Mouse (Mus musculus): ENCODE measurements around the gene Trim67.

The Trim67 gene

DNA sequence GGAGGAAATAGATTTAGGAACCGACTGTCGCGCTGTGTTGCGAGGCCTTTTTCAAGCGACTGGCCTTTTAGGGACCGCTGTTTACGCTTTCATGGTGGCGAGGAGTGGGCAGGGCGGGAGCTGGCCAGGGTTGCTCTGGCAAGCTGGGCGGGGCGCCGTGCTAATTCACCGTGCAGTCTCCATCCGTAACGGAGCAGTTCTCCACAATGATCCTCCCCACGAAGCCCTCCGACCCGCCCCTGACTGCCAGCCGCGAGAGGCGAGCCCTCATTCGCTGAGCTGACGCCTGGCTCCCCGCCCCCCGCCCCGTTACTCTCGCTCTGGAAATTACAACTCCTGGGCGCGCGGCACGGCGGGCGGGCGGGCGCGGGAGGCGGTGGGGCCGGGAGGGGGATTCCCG is at the start of gene Trim67:
Trim67 (plus strand) TSS at position 385 of the 400 bp plus-strand sequence.
- DNase-seq = peak; percentile 53

DNA sequence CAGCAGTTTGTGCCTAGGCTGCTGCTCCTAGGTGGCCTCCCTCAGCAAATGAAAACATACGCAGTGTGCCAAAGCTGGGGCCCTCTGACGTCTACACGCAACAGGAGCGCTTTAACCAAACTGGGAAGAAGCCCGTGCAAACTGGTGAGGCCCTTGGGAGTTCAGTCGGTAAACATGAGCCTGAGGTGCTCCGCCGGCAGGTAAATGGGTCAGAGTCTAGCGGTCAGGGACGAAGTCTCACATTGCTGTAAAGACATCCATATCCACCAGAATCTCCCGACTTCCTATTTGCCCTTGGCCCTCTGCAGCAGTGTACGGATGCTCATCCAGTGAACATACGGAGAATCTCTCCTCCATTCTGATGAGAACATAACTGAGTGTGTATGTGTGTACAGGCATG is 46.2 kb upstream of the Trim67 start:
- no peak for DNase-seq

DNA sequence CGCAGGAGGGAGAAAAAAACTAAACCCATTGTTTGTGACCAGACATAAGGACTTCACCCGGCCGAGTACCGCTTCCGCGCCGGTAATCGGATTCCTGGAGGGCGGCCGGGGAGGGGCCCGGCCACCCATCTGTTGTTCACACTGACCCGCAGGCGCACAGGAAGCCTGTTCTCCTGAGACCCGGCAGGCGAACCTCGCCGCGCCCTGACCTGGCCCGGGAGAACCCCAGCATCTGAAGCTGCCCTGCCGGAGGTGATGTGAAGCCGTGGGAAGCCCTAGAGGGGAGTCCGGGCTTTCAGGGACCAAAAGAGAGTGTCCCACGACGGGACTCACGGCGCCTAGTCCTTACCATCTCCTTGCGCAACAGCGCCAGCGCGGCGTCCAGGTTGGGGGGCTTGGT is 41.7 kb upstream of the Trim67 start:
- DNase-seq = peak; percentile 27

DNA sequence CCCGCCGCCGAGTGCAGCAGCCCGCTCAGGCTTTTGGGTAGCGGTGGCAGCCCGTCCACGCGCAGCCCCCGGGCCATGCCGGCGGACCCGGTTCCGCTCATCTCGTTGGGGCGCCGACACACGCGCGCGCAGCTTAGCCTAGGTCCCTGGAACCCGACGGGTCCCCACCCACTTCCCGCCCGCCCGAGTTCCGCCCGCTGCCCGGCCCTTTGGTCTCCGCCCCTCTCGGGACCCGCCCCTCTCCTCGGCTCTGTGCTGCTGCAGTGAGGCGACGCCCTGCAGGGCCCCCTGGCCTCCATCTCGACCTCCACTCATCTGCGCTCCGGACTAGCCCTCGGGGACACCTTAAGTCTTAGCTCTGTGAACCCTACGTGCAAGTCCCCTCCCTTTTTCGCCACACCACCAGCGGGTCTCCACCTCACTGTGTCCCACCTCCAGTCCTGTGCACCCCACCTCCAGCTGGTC is 41.2 kb upstream of the Trim67 start, which contains the start of gene Fam89a:
Fam89a (minus strand) TSS at position 124 of the 465 bp plus-strand sequence.
- peak; percentile 67 for DNase-seq

DNA sequence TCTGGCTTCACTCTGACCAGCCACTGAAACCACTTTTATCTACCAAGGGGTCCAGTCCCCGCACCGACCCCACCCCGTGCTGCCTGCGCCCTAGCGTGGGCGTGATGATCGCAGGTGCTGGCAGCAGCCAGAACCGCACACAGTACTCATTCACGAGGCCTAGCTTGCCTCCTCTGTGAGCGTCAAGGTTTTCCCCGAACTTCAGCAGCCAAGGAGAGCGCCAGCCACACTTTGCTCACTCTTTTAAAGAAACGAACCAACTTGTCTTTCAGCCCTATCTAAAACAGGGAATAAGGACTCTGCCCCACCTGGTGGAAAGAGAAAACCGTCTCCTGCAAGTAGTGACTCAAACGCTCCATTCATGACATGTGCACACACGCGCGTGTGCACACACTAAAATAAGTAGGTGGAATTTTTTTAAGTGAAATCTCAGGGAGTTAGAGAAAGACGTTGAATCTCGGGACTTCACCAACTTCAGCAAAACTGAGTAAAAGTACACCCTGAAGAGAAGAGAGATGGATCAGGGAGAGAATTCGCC is 40.5 kb upstream of the Trim67 start:
- DNase-seq = no peak

DNA sequence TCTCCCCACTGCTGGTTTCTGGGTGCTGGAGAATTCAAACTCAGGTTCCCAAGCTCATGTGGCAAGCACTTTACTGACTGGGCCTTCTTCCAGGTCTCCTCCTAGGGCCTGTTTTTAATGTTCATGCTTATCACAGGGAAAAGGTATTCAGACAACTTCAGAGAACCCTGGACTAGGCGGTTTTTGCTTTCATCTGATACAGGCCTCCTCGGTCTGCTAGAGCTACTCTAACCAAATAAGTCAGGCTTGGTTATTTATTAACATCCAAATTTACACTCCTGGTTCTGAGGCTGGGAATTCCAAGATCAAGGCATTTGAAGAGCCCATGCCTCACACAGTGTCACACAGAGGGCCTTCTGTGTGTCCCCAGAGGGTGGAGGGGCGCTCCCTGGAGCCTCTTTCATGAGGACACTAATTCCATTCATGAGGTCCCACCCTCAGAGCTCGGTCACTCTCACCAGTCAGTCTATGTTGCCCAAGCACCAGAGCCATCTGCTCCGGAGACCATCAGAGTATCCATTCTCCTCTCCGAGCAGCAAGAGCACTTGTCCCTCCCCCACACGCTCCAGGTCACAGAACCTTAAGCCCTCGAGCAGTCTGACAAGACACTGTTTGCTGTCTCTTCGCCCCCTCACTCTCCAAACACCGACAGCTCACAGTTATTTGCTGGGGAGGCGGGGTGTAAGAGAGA is 38.6 kb upstream of the Trim67 start:
- DNase-seq = peak; percentile 20

DNA sequence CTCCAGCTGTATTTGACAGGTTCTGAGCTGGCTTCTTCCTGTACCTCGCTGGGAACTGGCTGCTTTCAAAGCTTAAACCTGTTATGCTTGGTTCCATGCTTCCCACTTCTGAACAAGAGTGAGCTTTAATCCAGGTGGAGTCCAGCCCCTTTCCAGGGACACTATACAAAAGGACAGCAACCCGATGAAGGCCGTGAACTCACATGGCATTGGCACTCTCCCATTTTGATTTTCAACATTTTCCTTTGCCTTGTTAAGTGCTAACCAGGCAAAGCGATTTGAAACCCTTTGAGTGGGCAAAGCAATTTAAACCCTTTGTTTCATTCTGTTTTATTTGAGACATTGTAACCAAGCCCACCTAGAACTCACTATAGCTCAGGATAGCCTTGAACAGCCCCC is 38.1 kb upstream of the Trim67 start:
- DNase-seq = no peak

DNA sequence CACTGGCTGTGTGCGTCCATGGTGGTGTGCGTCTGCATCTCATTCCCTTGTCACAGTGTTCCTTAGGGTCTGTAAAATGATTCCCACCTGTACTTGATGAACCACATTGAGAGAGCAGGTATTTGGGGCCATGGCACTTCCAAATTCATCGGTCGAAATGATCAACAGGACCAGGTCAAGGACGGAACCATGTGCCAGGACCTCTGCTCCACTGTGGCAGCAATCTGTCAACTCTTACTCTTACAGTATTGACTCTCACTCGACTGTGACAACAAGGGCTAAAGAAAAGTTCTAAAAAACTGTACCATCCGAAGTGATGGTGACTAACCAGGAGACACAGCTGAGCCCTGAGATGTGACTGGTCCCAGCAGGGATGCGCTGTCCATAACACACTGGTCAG is 37.4 kb upstream of the Trim67 start:
- DNase-seq = no peak

DNA sequence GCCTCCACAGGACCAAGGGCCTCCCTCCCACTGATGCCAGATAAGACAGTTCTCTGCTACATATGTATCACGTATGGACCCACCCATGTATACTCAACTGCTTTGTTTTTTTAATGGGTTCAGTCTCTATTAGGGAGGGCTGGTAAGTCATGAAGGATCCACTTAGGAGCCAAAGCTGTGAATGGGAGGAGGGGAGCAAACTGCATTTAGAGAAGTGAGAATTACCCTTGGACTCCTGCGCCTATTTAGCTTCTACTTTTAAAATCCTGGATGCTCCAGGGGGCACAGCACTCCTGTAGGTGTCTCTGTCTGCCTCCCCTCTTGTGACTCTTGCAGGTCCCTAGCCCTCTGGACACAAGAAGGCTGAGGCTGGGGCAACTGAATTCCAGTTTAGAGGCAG is 36.7 kb upstream of the Trim67 start:
- no peak for DNase-seq

DNA sequence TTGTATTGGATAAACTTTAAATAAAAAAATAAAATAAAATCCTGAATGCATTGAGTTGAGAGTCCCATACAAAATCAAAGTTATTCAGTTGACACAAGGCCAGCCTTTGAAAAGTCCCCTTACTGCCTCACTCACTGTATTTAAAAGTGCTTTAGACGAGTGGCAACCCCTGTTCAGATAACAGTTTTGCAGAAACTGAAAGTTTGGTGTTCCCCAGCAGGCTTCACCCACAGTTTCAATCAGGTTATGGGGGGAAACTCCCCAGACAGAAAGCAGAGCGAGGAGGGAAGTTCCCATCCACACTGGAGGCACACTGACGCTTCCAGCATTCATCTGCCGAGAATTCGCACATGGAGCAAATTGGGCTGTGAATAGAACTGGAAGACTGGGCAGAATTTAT is 36.3 kb upstream of the Trim67 start:
- DNase-seq = no peak

DNA sequence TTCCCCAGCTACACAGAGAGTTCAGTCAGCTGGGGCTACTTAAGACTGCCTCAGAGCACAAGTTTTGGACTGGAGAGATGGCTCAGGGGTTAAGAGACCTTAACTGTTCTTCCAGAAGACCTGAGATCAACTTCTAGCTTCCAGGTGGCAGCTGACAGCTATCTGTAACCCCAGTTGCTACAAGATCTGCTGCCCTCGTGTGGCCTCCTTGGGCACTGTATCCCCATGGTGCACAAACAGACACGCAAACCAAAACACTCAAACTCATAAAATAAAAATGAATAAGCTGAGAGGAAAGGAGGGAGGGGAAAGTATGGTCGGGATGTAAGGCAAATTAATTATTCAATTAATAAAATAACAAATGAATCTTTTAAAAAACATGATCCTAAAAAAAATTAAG is 34.3 kb upstream of the Trim67 start:
- peak; percentile 38 for DNase-seq

DNA sequence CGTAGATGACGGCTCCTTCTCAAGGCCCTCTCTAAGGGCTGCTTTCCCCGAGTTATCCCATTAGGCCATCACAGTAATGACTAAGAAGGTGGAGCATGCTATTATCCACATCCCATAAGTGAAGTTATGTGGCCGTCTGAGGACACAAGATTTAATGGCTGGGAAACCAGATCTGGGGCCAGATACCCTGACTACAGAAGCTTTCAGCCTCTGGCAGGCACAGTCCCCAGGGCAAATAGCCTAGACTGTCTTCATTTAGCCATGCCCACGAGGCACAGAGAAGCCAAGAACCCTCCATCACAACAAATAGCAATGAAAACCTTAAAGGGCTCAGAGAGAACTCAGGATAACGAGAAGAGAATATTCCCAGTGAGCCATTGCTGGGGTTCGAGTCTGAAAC is 29.8 kb upstream of the Trim67 start:
- DNase-seq = no peak

DNA sequence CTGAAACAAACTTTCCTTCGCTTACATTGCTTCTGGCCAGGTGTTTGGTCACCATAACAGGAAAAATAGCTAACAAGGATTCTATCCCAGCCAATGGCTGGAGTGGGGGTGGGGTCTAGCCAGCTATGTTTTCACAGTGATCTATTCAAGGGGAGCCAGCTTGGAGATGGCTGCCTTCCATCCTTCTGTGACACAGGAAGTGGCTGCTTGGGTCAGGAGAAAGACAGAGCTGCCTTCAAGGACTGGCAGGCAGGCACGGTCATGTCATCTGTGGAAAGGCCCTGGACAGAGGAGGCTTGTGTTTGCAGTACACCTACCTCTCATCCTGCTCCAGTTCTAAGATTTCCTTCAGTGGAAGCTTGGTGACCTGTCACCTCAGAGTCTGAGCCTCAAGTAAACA is 20.5 kb upstream of the Trim67 start:
- no peak for DNase-seq

DNA sequence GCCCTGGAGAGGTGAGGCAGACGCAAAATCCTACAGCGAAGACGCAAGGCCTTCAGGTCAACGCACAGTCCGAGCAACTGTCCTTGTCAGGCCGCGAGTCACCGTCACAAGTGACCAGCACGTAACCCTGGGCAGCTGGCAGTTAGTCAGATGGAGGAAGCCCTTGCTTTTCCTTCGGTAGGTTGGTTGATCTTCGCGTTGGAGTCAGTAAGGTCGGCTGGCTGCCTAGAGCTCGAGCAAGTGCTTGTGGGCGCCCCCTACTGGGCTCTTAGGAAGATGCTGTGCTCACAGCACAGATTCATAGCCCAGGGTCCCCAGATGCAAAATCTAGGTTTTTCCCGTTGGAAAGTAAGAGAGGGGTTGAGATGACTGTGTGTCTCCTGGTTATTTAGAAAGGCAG is 17.2 kb upstream of the Trim67 start:
- DNase-seq = peak; percentile 77

DNA sequence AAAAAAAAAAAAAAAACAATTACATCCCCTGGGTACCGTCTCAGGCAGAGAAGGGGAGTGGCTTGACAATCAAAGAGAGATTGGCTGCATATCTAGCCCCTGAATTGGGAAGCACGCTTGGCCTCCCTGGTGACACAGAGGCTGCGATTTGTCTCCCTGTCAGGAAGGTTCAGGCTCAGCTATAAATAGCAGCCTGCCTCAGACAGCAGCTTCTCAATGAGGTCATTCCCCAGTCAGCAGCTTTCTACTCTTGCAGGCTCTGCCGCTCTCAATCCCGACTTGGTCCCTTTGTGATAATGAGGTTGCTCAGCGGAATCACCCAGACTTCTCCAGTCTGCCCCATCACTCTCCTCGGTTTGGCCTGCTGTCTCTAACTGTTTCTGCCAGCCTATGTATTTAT is 12.7 kb upstream of the Trim67 start:
- peak; percentile 25 for DNase-seq

DNA sequence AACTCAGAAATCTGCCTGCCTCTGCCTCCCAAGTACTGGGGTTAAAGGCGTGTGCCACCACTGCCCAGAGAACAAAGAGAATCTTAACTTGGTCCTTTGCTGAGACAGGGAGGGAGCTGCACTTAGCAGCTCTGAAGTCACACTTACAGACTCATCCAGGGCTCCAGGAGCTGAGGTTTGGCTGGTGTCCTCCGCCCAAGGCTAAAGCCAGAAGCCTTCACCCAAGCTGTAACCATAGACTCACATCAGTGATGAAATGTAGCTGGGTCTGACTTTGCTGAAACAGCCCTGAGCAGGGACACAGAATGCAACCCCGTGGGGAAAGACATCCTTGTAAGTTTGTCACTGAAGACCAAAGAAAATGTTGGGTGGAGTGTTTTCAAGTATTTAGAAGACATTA is 10.5 kb upstream of the Trim67 start:
- no peak for DNase-seq

DNA sequence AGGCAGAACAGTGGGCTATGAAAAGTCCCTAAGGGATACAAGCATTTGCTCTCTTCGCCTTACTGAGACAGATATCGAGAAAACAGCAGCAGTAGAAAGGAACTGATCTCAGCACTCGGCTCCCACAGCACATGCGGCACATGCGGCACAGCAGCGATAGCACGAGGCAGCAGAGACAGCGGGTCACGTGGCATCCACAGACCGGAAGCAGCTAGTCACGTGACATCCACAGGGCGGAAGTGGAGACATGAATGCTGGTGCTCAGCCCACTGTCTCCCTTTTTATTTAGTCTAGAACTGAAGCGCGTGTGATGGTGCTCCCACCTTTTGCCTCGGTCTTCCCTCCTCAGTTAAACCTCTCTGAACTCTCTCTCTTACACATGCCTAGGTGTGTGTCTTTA is 9.7 kb upstream of the Trim67 start:
- DNase-seq = peak; percentile 12

DNA sequence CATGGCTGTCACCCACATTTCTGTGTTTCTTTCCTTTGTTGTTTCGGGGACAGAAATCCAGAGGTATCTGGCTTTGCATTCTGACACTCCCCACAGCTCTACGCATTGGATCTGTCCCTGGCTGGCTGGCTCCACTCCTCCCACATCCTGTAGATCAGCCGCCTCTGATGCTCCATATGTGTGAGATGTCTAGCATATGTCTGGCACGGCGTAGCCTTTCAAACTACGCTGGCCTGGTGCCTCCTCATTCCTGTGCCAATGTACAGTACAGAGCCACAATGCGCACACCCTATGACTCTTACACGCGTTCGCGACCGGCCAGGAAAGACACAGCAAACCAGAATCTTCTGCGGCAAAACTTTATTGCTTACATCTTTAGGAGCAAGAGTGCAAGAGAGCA is 8.3 kb upstream of the Trim67 start:
- DNase-seq = no peak

DNA sequence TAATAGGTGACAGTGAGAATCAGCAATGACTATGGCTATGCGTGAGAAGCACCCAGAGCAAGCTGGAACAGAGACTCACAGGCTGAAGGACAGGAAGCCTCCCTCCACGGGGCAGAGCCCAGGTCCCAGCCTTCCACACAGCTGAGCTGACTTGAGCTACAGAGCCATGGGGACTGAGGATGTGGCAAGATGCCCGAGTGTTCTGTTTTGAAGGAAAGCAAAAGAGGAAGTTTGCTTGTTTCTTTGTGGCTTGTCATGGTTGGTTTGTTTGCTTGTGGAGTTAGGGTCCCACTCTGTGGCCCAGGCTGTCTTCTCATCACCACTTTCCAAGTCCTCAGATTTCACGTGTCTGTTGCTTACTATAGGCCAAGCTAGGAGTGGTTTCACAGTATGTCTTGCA is 2.2 kb upstream of the Trim67 start:
- DNase-seq = no peak

DNA sequence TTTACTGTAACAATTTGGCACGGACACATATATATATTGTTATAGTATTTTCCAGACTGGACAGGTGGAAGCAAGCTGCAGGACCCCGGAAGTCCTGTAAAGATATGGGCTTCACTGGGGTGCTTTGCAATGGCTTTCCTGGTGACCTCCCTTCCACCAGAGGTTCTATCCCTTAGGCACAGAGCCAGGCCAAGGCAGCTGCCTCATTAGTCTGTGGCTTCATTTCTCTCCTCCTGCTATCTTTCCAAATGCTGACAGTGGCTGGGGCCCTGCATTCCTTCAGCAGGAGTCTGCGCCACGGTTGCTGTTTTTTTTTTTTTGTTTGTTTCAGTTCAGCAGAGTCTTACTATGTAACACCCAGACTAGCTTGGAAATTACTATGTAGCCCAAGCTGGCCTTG is 1.1 kb upstream of the Trim67 start:
- no peak for DNase-seq

DNA sequence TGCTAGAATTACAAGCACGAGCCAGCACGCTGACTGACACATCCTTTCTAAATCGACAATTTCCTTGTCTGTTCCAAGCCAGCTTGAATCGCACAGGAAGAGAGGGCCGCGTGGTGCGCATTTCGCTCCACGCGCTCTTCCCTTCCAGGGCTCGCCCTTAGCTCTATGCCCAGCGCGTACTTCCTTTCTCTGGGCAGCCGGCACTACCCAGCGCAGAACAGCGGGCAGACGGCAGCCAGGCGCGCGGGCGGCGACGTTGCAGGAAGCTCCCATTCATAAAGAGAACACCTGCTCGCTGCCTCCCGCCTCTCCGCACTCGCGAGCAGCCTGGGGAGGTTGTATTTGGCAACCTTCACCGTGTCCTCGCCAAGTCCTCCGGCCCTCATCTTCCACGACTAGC is 706 bp upstream of the Trim67 start:
- DNase-seq = peak; percentile 10

DNA sequence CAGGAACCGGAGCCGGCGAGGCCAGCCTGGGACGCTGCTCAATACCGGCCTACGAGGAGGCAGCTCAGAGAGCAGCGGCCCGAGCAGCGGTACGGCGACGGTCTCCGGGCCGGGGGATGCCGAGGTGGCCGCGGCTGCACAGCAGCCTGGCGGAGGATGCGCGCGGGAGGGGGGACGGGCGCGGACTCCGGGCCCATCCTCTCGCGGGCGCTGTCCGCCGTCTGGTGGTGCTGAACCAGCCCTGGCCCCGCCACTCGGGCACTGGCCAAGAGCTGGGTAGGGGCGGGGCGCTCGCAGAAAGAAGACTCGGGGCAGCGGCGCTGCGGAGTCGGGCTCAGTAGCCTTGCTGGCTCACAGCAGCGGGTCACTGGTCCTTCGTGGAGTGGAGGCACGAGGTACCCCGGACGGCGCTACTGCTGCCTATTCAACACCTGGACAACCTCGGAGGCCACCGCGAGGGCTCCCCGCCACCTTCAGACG is 320 bp downstream of the Trim67 start:
- DNase-seq = peak; percentile 93

DNA sequence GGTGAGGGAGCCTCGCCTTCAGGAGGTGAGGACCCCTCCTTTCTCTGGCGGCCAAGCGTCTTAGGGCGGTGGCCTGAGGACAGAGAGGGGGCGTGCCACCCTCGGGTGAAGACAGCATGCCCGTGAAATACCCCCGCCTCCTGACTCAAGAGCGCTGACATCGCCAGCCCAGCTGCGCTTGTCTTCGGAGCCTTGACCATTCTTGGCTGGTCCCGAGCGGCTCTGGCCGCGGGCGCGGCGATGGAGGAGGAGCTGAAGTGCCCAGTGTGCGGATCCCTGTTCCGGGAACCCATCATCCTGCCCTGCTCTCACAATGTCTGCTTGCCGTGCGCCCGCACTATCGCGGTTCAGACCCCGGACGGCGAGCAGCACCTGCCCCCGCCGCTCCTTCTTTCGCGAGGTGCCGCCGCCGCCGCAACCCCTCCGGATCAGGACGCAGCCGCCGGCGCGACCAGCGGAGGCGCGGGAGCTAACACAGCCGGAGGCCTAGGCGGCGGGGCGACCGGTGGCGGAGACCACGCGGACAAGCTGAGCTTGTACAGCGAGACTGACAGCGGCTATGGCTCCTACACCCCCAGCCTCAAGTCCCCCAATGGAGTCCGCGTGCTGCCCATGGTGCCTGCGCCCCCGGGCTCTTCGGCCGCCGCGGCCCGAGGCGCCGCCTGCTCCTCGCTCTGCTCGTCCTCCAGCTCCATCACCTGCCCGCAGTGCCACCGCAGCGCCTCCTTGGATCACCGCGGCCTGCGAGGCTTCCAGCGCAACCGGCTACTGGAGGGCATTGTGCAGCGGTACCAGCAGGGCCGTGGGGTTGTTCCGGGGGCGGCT is 981 bp downstream of the Trim67 start:
- peak; percentile 2 for DNase-seq

DNA sequence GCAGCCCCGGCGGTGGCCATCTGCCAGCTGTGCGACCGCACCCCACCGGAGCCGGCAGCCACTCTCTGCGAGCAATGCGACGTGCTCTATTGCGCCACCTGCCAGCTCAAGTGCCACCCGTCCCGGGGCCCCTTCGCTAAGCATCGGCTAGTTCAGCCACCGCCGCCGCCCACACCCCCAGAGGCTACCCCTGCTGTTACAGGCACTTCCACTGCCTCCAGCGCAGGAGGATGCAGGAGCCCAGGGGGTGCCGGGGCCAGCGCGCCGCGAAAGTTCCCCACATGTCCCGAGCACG is 1.5 kb downstream of the Trim67 start:
- peak; percentile 34 for DNase-seq

Measured in kidney, postnatal 14 days (tissue).